Mouse (Mus musculus): Measurements from ENCODE around the gene Sept4.

- TF ChIP-seq CTCF (IDR thresholded peaks at IDR 0.05; ENCODE audit: borderline replicate concordance, extremely low read depth, insufficient read depth, insufficient read length): no peak
- no peak for TF ChIP-seq POLR2A (IDR thresholded peaks at IDR 0.05; ENCODE audit: borderline replicate concordance, extremely low read depth, insufficient read depth, insufficient read length, poor library complexity, severe bottlenecking)
Observed at GRCm38 (mm10) chr11:87590841-87591525, 22.3 kb downstream of the Sept4 start.

Data from brain, embryonic 14.5 days (tissue).